Mouse (Mus musculus) ES-E14 (cell line): ENCODE measurements around the gene Gm10037.

ENCODE experiments used
- HCFC1 ChIP-seq: IDR thresholded peaks from 2 replicates; pipeline ENCODE4 v1.6.1; 2012; ENCODE audit warnings: low read length, inconsistent platforms, borderline replicate concordance; ENCODE audit not compliant: insufficient read depth
- MAFK ChIP-seq: IDR thresholded peaks from 2 replicates; pipeline ENCODE4 v1.6.1; 2014; ENCODE audit warnings: mild to moderate bottlenecking, low read depth, low read length, inconsistent platforms; ENCODE audit not compliant: insufficient read depth
- ZC3H11A ChIP-seq: IDR thresholded peaks from 2 replicates; pipeline ENCODE4 v1.6.1; 2012; ENCODE audit warnings: low read depth, mild to moderate bottlenecking, inconsistent platforms, low read length, borderline replicate concordance
- ZNF384 ChIP-seq: IDR thresholded peaks from 2 replicates; pipeline ENCODE4 v1.6.1; 2012; ENCODE audit warnings: low read depth, low read length, inconsistent platforms

GRCm38 (mm10) chr13:67813710-67814660 lies 16.9 kb upstream of the Gm10037 start, which contains the start of gene Zfp273:
- TF ChIP-seq ZC3H11A, result no peak
- no peak for TF ChIP-seq ZNF384
- TF ChIP-seq MAFK, result no peak
- TF ChIP-seq HCFC1, result peak; percentile 89
